Mouse (Mus musculus) embryonic fibroblast, embryonic 13.5 days (primary cell): ENCODE results near the gene Rsl24d1.

Experiments used
- CTCF ChIP-seq: IDR thresholded peaks from 2 replicates; pipeline ENCODE4 v1.5.1; 2011; ENCODE audit warnings: mild to moderate bottlenecking, control low read depth, low read length, moderate library complexity, borderline replicate concordance; ENCODE audit not compliant: insufficient read depth
- POLR2A ChIP-seq: IDR thresholded peaks from 2 replicates; pipeline ENCODE4 v1.6.1; 2011; ENCODE audit warnings: low read depth, mild to moderate bottlenecking, control low read depth, low read length, moderate library complexity

- TF ChIP-seq CTCF (no peak), POLR2A (no peak)
Observed at GRCm38 (mm10) chr9:73087121-73087520, 26.1 kb upstream of the Rsl24d1 start.
